ENCODE assay signal across 9 mouse cellular contexts in the genomic region with DNA sequence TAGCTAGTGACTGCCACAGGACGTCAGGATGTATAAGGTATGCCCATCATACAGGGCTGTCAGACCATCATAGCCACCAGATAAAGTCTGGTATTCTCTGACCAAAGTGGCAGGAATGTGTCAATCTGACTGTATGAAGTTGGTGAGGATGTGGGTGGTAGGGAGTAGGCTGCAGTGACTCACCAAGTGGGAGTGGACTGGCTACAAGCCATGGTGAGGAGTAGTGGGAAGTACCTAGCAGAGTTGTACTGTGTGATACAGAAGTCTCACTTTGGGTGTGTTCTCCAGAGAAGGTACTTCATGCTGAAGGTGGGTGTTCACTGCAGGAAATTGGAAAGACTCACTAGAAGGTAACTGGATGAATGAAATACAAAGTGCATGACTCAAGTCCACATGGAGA. TPM values are rescaled to one million over a fixed set of nuclear protein-coding genes. Genes with fewer than 3 reads are reported as not detected.
DNase-seq lines count a peak whose midpoint lies in the region; ATAC-seq and TF ChIP-seq lines count a peak whose summit lies in the region.
"Had no signal": no experiment of that assay in that cellular context is flagged by ENCODE, and none has a peak within 500 bp of the region (broad histone marks: within the 10 kb centered on the region; RNA-seq: fewer than 3 reads in every experiment).

No protein-coding gene starts in this region.

- intact Hi-C loops in left cerebral cortex, adult 2 months (cut with DNase I) = no loop called here

- H3K27ac ChIP-seq in left cerebral cortex, adult 2 months = no peak overlapping the region

- no peak for ATAC-seq in cerebellum, adult (ENCODE audit: insufficient number of reproducible peaks, low FRiP score, low TSS enrichment)

- no peak overlapping the region for H3K4me3 ChIP-seq in left cerebral cortex, adult 2 months

- TF ChIP-seq CTCF in left cerebral cortex, adult 2 months (IDR thresholded peaks at IDR 0.05) = no peak

- DNase-seq in adrenal gland, adult (ENCODE audit: inconsistent age in 2 of 2, low spot score in 1 of 2) = peak; percentile 39 to 68
- no peak for DNase-seq in adrenal gland, adult 8-10 months
- DNase-seq in ovary, adult 18-20 months (ENCODE audit: low spot score) = peak; percentile 20
- DNase-seq in ovary, postnatal 10 days (ENCODE audit: low spot score) = no peak
- peak; percentile 49 to 72 for DNase-seq in left cerebral cortex, adult 2 months (ENCODE audit: extremely low spot score in 1 of 2, low spot score in 2 of 2)
- DNase-seq in monocyte, adult 2 months (ENCODE audit: low read depth in 1 of 2, low spot score in 2 of 2) = peak; percentile 49 to 62
- DNase-seq in kidney, postnatal 4 days = no peak

RNA-seq across cellular contexts. Expression of gene Arhgap17, which starts 41.4 kb away (rescaled TPM):
- 10 to 100 TPM; 59.5 to 99.1 (median 71.7) TPM for total RNA-seq in adrenal gland, adult 8-10 months (2022)
- total RNA-seq in left cerebral cortex, adult 2 months (2021) = 10 to 100 TPM; 20.3 to 22.1 TPM

RNA-seq across cellular contexts. Expression of gene Lcmt1, which starts 41.5 kb away (rescaled TPM):
- 10 to 100 TPM; 31.2 to 42.3 (median 35.5) TPM for total RNA-seq in adrenal gland, adult 8-10 months (2022)
- total RNA-seq in left cerebral cortex, adult 2 months (2021) = 10 to 100 TPM; 82.1 to 88.2 TPM

RNA-seq across cellular contexts. Expression of gene Aqp8, which starts 51.0 kb away (rescaled TPM):
- not detected for total RNA-seq in adrenal gland, adult 8-10 months (2022)
- not detected for total RNA-seq in left cerebral cortex, adult 2 months (2021)
- total RNA-seq: common myeloid progenitor, adult 5-6 weeks had no signal

Comparison
In these comparisons a context has a peak if more than half of its experiments do, and no peak if none do; other contexts are left out.
1. DNase-seq: peak in adrenal gland, adult (2 of 2), ovary, adult 18-20 months (single experiment), left cerebral cortex, adult 2 months (2 of 2) and monocyte, adult 2 months (2 of 2); none in adrenal gland, adult 8-10 months (single experiment), ovary, postnatal 10 days (single experiment) and kidney, postnatal 4 days (0 of 2).